ENCODE assay signal across 8 mouse cellular contexts in genomic region chr11:97151343-97151801, GRCm38 (mm10). TPM values are rescaled to one million over a fixed set of nuclear protein-coding genes. Genes with fewer than 3 reads are reported as not detected.
DNase-seq lines count a peak whose midpoint lies in the region; ATAC-seq and TF ChIP-seq lines count a peak whose summit lies in the region.

Gene Tbkbp1, minus strand, starts transcription at chr11:97151495.

- peaks cover 4% of the 10 kb centered on the region; the same call in 1 of the 2 replicates for H3K27me3 ChIP-seq in intestine, embryonic 16.5 days (replicated peaks; ENCODE audit: control insufficient read depth, insufficient read depth, low read length)
- H3K27me3 ChIP-seq in liver, embryonic 14.5 days (ENCODE audit: control insufficient read depth, insufficient read depth, low read length), result peaks cover 41% of the 10 kb centered on the region

- no peak for TF ChIP-seq EP300 in liver, embryonic 14.5 days (IDR thresholded peaks at IDR 0.05; ENCODE audit: low read depth)

- H3K4me1 ChIP-seq in lung, adult 2 months (ENCODE audit: control insufficient read depth, insufficient read depth, low read length), result peaks cover 5% of the 10 kb centered on the region; the same call in 1 of the 2 replicates
- H3K4me1 ChIP-seq in brown adipose tissue, adult 24 weeks (ENCODE audit: control insufficient read depth, insufficient read depth, insufficient read length, low read length), result peaks cover 12% of the 10 kb centered on the region
- peaks cover 28% of the 10 kb centered on the region for H3K4me1 ChIP-seq in intestine, embryonic 16.5 days (ENCODE audit: control insufficient read depth, insufficient read depth, low read length)
- peaks cover 0 to 2% of the 10 kb centered on the region in 2 experiments; a peak in 1 of 4 replicates for H3K4me1 ChIP-seq in liver, embryonic 14.5 days (replicated peaks; ENCODE audit: control insufficient read depth in 2 of 2, insufficient read depth in 2 of 2, low read length in 1 of 2)

- peaks cover 8% of the 10 kb centered on the region; the same call in 1 of the 2 replicates for H3K36me3 ChIP-seq in intestine, embryonic 16.5 days (ENCODE audit: control insufficient read depth, insufficient read depth, low read length)
- no peaks in the 10 kb centered on the region for H3K36me3 ChIP-seq in liver, embryonic 14.5 days (replicated peaks; ENCODE audit: control insufficient read depth, insufficient read depth, low read depth)

- TF ChIP-seq CTCF in lung, adult 2 months (IDR thresholded peaks at IDR 0.05; ENCODE audit: insufficient read depth, low read length), result no peak
- TF ChIP-seq CTCF in liver, embryonic 14.5 days (IDR thresholded peaks at IDR 0.05; ENCODE audit: low read depth), result no peak

- no peaks in the 10 kb centered on the region for H3K9me3 ChIP-seq in intestine, embryonic 16.5 days (ENCODE audit: control insufficient read depth, low read length)
- H3K9me3 ChIP-seq in liver, embryonic 14.5 days (ENCODE audit: control insufficient read depth, low read length), result no peaks in the 10 kb centered on the region

- H3K9ac ChIP-seq in intestine, embryonic 16.5 days (ENCODE audit: low read depth, low read length), result peak within 1 kb of the TSS; percentile 79
- H3K9ac ChIP-seq in liver, embryonic 14.5 days (replicated peaks), result 0 out of 2 replicates have a peak within 1 kb of the TSS, but pooled peaks have one; percentile 9

- H3K4me3 ChIP-seq in lung, adult 2 months (replicated peaks; ENCODE audit: extremely low read depth, low read depth, low read length), result peak within 1 kb of the TSS; percentile 72
- peak within 1 kb of the TSS; percentile 97 for H3K4me3 ChIP-seq in brown adipose tissue, adult 24 weeks (ENCODE audit: insufficient read depth, low read depth, low read length)
- peak within 1 kb of the TSS; percentile 75 for H3K4me3 ChIP-seq in intestine, embryonic 16.5 days (ENCODE audit: low read length)
- peak within 1 kb of the TSS; percentile 46 to 56 for H3K4me3 ChIP-seq in liver, embryonic 14.5 days (ENCODE audit: insufficient read depth in 1 of 2, low read depth in 2 of 2, low read length in 2 of 2)

- peak within 1 kb of the TSS; percentile 95 for H3K4me2 ChIP-seq in intestine, embryonic 16.5 days (ENCODE audit: low read depth, low read length)
- H3K4me2 ChIP-seq in liver, embryonic 14.5 days (ENCODE audit: low read depth), result peak within 1 kb of the TSS; percentile 70

- peak within 1 kb of the TSS; percentile 93 for H3K27ac ChIP-seq in brown adipose tissue, adult 24 weeks (replicated peaks; ENCODE audit: low read depth, low read length)
- H3K27ac ChIP-seq in intestine, embryonic 16.5 days (ENCODE audit: low read length), result peak within 1 kb of the TSS; percentile 77
- no peak within 1 kb of the TSS for H3K27ac ChIP-seq in liver, embryonic 14.5 days

- TF ChIP-seq POLR2A in lung, adult 2 months (IDR thresholded peaks at IDR 0.05; ENCODE audit: borderline replicate concordance, extremely low read depth, low read depth, low read length), result no peak

- peak; percentile 5; the same call in 1 of the 2 replicates for ATAC-seq in intestine, embryonic 16.5 days
- no peak for ATAC-seq in liver, embryonic 14.5 days (ENCODE audit: insufficient read depth)
- ATAC-seq in neutrophil, adult 5-6 weeks (ENCODE audit: extremely low read depth, insufficient number of reproducible peaks, low FRiP score, poor library complexity, severe bottlenecking), result no peak

- peak; percentile 48 for DNase-seq in lung, adult 2 months
- no peak for DNase-seq in lung, postnatal 25 days (ENCODE audit: low spot score)
- peak in 1 of 2 experiments; percentile 56 for DNase-seq in gastrocnemius, postnatal 4 days (ENCODE audit: low spot score in 2 of 2)
- DNase-seq in liver, embryonic 14.5 days (ENCODE audit: low read depth in 3 of 3, low spot score in 3 of 3), result no peak
- no peak for DNase-seq in B cell, adult 2 months

- under 1% methylated on average over 26 of the region's 64 CpGs for WGBS in lung, adult 2 months
- WGBS in intestine, embryonic 16.5 days, result 2% methylated on average over 42 of the region's 64 CpGs
- WGBS in liver, embryonic 14.5 days (ENCODE audit: insufficient replicate concordance), result 1% methylated on average over 38 of the region's 64 CpGs

RNA-seq across cellular contexts. Expression of gene Tbkbp1, which starts in this region (rescaled TPM):
- polyA plus RNA-seq in lung, adult 2 months (2012; rRNA removed), result 55.8 and 85.1 TPM in 2 replicates
- 27.4 and 29.8 TPM in 2 replicates for polyA plus RNA-seq in brown adipose tissue, adult 24 weeks (2012; ENCODE audit: insufficient read depth, insufficient read length, missing spikeins)
- total RNA-seq in gastrocnemius, postnatal 4 days (2021), result 10 to 100 TPM; 12.4 to 12.9 TPM
- polyA plus RNA-seq in intestine, embryonic 16.5 days (2015; fragmentation: Nextera tagmentation; extraction: Ambion mirVana), result 2.0 TPM in 2 replicates
- 2.4 and 2.6 TPM in 2 replicates for polyA plus RNA-seq in liver, embryonic 14.5 days (2012; rRNA removed)
- polyA plus RNA-seq in liver, embryonic 14.5 days (2014; fragmentation: Nextera tagmentation; extraction: Ambion mirVana), result 0.90 and 1.6 TPM in 2 replicates
- 11.3 and 13.2 TPM in 2 replicates for total RNA-seq in neutrophil, adult 5-6 weeks (2017)
